Mouse (Mus musculus) lung, postnatal 36 days (tissue): Measurements from ENCODE around the gene N4bp2l2.
"Not testable (repeated sequence)": the region's sequence is repeated elsewhere in the genome, so short reads cannot be mapped to it uniquely, and the experiment has no call there.

Experiments
- DNase-seq: peaks from one replicate; pipeline ENCODE4 v3.0.0; 2022; ENCODE audit warnings: mixed read lengths

Gene N4bp2l2

GRCm38 (mm10) chr5:150666133-150666739, at the start of gene N4bp2l2:
N4bp2l2 (minus strand) TSS chr5:150666183.
- not testable (repeated sequence) for DNase-seq

DNA sequence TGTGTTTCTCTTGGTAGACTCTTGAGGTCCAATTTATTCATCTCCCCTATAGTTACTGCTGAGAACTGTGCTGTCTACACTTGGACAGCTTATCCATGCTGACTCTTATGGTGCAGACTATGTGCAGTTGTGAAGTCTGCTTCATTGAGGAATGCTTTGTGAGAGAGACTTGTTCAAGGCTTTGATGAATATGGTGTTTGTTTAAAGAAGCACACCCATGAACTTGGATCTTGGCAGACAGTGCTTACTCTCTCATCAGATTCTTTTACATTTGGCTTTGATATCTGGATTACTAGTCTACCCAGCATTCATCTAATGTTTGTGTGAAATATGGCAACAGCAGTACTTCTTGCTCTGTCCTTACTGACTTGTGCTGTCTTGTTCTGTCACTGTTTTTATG, 47.4 kb upstream of the N4bp2l2 start:
- DNase-seq: peak; percentile 7

DNA sequence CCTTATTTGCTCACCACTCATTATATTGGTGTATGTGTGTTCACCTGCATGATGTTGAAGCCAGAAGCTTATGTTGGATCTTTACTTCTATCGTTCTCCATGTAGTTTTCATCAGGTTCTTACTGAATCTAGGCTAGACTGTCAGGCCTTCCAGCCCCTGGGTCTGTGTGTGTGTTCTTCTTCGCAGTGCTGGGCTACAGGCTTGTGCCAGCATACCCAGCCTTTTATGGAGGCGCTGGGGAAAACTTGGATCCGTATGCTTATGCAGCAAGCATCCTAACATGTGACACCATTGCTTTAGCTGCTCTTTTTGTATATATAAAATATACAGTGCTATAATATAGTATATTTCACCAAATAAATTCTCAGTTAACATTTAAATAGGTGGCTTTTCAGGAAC, 45.5 kb upstream of the N4bp2l2 start:
- no peak for DNase-seq

GRCm38 (mm10) chr5:150707181-150707580, 41.2 kb upstream of the N4bp2l2 start:
- not testable (repeated sequence) for DNase-seq

DNA sequence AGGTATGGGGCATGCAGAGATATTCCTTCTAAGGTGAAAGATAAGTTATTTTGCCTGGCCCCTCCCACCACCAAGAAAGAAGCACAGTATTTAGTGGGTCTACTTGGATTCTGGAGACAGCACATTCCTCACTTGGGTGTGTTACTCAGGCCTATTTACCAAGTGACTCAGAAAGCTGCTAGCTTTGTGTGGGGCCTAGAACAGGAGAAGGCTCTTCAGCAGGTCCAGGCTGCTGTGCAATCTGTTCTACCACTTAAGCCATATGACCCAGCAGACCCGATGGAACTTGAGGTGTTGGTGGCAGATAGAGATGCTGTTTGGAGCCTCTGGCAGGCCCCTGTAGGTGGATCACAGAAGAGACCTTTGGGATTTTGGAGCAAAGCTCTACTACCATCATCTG, 40.7 kb upstream of the N4bp2l2 start:
- peak; percentile 15 for DNase-seq

GRCm38 (mm10) chr5:150702714-150703113, 36.7 kb upstream of the N4bp2l2 start:
- peak; percentile 87 for DNase-seq

DNA sequence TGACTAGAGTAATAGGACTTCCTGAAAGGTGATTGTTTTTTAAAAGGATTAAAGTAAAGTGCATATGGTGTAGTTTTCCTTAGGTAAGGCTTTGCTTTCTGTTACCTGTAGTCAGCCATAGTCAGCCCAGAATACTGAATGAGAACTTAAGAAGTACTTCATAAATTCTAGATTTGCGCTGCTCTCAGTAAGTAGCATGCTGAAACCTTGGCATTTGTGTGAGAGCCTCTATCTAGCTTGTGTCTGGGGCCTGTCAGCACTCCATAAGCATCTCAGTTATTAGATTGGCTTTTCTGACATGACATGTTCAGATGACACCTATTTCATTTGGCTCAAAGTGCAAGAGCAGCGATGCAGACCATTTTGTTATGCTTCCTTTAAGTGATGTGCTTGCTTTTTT, 27.3 kb upstream of the N4bp2l2 start:
- no peak for DNase-seq

GRCm38 (mm10) chr5:150690685-150691084, 24.7 kb upstream of the N4bp2l2 start:
- DNase-seq: no peak

GRCm38 (mm10) chr5:150682862-150683261, 16.9 kb upstream of the N4bp2l2 start:
- not testable (repeated sequence) for DNase-seq

DNA sequence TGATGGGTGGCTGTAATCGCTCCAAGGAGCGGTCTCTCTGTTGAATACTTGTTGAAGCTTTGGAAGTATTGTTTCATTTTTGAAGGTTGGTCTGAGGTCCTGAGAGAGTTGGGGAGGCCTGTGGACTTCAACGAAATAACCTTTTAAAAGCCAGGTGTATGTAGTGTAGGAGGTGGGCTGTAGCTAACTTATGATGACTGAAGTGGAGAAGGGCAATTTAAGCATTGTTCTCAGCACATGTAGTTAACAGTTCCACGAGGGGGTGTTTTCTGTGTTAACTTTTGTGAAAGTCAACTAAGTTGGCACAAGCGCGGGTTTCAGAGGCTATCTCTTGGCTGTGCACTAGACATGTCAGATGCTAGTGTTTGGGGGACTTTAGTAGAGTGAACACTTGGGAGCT, 8.9 kb upstream of the N4bp2l2 start:
- peak; percentile 19 for DNase-seq

DNA sequence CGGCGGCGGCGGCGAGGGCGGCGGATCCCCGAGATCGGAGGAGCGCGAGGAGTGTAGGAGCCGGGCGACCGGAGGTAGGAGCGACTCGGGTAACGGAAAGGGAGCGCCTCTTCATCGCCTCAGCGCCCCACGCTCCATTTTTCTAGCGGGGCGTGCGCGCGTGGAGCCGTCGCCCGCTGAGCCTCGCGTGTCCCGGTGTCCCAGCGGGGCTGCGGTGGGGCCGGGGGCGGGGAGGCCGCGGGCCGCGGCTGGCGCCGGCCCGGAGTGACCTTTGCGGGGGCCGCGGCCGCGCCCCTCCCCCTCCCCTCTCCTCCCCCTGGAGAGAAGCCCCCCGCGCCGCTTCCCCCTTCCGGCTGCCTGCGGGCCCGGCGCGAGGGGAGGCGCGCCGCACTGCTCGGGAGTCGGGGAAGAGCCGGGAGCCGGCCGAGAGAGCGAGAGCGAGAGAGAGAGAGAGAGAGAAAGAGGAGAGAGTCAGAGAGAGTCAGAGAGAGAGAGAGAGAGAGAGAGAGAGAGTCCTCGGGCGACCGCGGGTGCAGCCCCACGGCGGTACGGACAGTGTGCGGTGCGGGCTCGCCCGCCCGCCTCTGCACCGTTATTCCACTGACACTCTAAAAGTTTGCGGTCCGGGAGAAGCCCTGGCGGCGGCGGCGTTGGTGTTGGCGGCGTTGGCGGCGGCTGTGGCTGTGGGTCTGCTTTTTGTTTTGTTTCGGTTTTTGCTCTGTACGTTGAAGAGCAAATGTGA, 8.1 kb upstream of the N4bp2l2 start:
- DNase-seq: peak; percentile 30

GRCm38 (mm10) chr5:150673153-150673835, 7.3 kb upstream of the N4bp2l2 start, which contains the start of gene Pds5b:
Pds5b (plus strand) TSS chr5:150673739.
- peak; percentile 94 for DNase-seq

GRCm38 (mm10) chr5:150672343-150672742, 6.4 kb upstream of the N4bp2l2 start:
- DNase-seq: no peak

DNA sequence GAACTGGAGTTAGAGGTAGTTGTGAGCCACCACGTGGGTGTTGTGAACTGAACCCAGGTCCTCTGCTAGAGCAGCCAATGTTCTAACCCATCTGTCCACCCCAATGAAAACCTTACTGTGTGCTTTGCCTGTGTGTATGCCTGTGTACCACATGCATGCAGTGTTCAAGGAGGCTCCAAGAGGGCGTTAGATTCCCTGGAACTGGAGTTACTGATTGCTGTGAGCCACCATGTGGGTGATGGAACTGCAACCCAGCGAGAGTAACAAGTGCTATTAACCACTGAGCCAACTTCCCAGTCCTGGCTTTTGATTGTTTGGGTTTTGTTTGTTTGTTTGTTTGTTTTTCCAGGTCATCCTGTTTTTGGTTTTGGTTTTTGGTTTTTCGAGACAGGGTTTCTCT, 2.7 kb upstream of the N4bp2l2 start:
- no peak for DNase-seq

- peak; percentile 99 for DNase-seq
Observed at GRCm38 (mm10) chr5:150665132-150665954, 640 bp downstream of the N4bp2l2 start.

DNA sequence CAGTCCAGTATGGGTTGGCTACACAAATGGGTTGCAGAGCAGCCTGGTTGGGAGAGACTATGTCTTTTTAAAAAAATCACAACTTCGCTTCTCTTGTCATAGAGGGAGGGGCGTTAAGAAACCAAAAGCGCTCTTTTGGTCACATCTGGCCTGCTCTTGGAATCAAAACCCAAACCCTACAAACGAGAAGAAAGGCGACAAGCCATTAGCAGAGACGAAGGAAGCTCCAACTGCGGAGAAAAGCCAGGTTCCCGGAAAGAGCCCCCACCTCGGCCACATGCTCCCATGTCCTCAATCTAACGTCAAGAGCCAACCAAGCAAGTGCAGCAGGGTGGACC, 1.2 kb downstream of the N4bp2l2 start:
- DNase-seq: no peak

DNA sequence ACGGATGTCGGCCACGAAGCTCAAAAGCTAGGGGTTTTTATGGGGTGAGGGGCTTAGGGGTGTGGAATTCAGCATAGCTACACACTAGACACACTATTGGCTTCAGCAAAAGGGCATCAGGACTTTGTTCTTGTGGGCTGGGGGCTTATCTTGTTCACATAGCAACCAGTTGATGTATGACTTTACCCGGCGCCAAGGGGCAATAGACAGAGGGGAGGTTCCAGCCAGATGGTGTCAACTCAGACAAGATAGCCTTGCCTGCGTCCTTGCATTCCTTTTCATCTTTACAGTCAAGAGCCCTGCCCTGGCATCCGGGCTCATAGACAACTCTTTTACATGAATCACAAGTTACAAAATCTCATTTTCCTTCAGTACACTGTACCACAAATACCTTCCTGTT, 2.1 kb downstream of the N4bp2l2 start:
- DNase-seq: not testable (repeated sequence)

DNA sequence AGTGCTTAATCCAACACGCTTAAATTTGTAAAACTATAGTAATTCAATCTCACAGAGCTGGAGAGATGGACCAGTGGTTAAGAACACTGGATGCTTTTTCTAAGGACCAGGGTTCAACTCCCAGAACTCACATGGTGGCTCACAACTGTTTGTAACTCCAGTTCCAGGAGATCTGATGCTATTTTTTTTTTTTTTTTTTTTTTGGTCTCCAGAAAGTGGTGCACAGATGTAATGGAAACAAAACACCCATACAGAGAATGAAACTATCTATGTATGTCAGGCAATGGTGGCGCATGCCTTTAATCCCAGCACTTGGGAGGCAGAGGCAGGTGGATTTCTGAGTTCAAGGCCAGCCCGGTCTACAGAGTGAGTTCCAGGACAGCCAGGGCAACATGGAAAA, 5.7 kb downstream of the N4bp2l2 start:
- DNase-seq: not testable (repeated sequence)

DNA sequence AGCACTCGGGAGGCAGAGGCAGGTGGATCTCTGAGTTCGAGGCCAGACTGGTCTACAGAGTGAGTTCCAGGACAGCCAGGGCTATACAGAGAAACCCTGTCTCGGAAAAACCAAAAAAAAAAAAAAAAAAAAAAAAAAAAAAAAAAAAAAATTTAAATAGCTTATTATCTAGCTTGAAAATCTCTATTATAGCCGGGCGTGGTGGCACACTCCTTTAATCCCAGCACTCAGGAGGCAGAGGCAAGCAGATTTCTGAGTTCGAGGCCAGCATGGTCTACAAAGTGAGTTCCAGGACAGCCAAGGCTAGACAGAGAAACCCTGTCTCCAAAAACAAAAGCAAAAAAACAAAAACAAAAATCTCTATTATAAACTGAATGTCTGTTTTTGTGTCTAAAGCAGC, 6.6 kb downstream of the N4bp2l2 start:
- not testable (repeated sequence) for DNase-seq

GRCm38 (mm10) chr5:150654548-150654947, 11.4 kb downstream of the N4bp2l2 start:
- no peak for DNase-seq

GRCm38 (mm10) chr5:150652578-150652977, 13.4 kb downstream of the N4bp2l2 start:
- DNase-seq: no peak

- DNase-seq: no peak
Observed at GRCm38 (mm10) chr5:150644926-150645325, 21.1 kb downstream of the N4bp2l2 start.

DNA sequence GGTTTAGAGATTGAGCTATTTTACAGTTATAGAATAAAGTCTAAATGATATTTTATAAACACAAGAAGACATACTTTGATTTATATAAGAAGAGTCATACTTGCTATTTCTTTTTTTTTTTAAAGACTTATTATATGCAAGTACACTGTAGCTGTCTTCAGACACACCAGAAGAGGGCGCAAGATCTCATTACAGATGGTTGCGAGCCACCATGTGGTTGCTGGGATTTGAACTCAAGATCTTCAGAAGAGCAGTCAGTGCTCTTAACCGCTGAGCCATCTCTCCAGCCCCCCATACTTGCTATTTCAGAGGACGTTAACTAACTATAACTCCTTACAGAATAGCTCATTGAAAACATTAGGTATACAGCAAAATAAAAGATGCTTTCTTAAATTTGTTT, 22.6 kb downstream of the N4bp2l2 start:
- DNase-seq: not testable (repeated sequence)
